Mouse (Mus musculus) midbrain, embryonic 14.5 days (tissue): Measurements from ENCODE around the gene Orc1. TPM values are rescaled to one million over a fixed set of nuclear protein-coding genes. Genes with fewer than 3 reads are reported as not detected.

Experiments
- ATAC-seq: fragments of 200-750 bp; cut with Nextera tagmentation; 2 replicates; pipeline ENCODE4 v1.8.0; 2017; ENCODE audit warnings: moderate number of reproducible peaks, moderate library complexity; ENCODE audit not compliant: low FRiP score, low TSS enrichment
- DNase-seq: peaks from one replicate; pipeline ENCODE4 v3.0.0-alpha.2; 2015
- H3K27ac ChIP-seq: fragments of 300-500 bp; sonication (generic); replicated peaks from 2 replicates; pipeline ENCODE4 v1.5.1; 2014; ENCODE audit warnings: mild to moderate bottlenecking, low read depth, low read length, moderate library complexity
- H3K27me3 ChIP-seq: fragments of 300-500 bp; sonication (generic); 2 replicates; pipeline ENCODE4 v1.6.1; 2014; ENCODE audit warnings: low read length, control low read depth, mixed read lengths; ENCODE audit not compliant: control insufficient read depth, insufficient read depth
- H3K36me3 ChIP-seq: fragments of 300-500 bp; sonication (generic); 2 replicates; pipeline ENCODE4 v1.6.1; 2014; ENCODE audit warnings: low read length, control low read depth; ENCODE audit not compliant: control insufficient read depth, insufficient read depth
- H3K4me1 ChIP-seq: fragments of 300-500 bp; sonication (generic); 2 replicates; pipeline ENCODE4 v1.6.1; 2014; ENCODE audit warnings: mild to moderate bottlenecking, antibody characterized with exemption, low read length, control low read depth; ENCODE audit not compliant: control insufficient read depth, insufficient read depth
- H3K4me2 ChIP-seq: fragments of 300-500 bp; sonication (generic); 2 replicates; pipeline ENCODE4 v1.6.1; 2014; ENCODE audit warnings: mild to moderate bottlenecking, low read length, moderate library complexity
- H3K4me3 ChIP-seq: fragments of 300-500 bp; sonication (generic); replicated peaks from 2 replicates; pipeline ENCODE4 v1.5.1; 2014; ENCODE audit warnings: low read depth, low read length
- H3K9ac ChIP-seq: fragments of 300-500 bp; sonication (generic); replicated peaks from 2 replicates; pipeline ENCODE4 v1.6.1; 2014; ENCODE audit warnings: mild to moderate bottlenecking, low read length, moderate library complexity
- H3K9me3 ChIP-seq: fragments of 300-500 bp; sonication (generic); 2 replicates; pipeline ENCODE4 v1.6.1; 2016; ENCODE audit warnings: low read length, control low read depth, mixed read lengths; ENCODE audit not compliant: control insufficient read depth
- whole genome bisulfite sequencing: fragments of 180-500 bp; shearing (Covaris S2); extraction: QIAGEN DNeasy Blood & Tissue Kit; methylation state at CpG from one replicate; pipeline ENCODE4 v1.1.7; 2014; 5-methylcytosine and 5-hydroxymethylcytosine counted together
- polyA plus RNA-seq: library from polyadenylated mRNA; unstranded; fragments of >200 nt; fragmentation: Nextera tagmentation; extraction: Ambion mirVana; gene quantifications from 2 replicates; pipeline ENCODE4 v1.2.1, GENCODE M21; 2014

The Orc1 gene
- polyA plus RNA-seq, 1 experiment from 2014 or later, result 2.1 TPM

DNA sequence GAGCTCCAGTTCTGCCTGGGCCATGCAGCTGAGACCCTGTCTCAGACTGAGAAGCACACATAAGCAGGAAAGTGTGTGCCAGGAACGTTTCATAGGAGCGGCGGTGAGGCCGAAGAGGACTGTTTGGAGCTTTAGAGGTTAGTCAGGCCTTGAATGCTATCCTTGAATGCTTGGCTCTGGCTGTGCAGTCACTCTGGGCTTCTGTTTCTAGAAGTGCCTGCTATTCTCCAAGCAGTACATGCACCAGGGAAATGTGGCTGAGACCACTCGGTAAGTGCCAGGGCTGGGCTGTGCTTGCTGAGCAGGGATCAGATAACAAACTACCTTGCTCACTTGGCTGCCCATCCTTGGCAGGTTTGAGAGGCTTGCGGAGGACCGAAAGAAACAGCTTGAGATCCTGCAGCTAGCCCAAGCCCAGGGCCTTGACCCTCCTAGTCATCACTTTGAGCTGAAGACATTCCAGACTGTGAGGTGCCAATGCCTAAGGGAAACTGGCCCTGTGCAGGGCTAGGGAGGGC, 50.2 kb downstream of the Orc1 start:
- no peak overlapping the region for H3K4me2 ChIP-seq
- peaks cover 92% of the 10 kb centered on the region for H3K36me3 ChIP-seq
- WGBS, result 93% methylated on average over 7 of the region's 7 CpGs
- no peaks in the 10 kb centered on the region for H3K27me3 ChIP-seq
- no peak overlapping the region for H3K27ac ChIP-seq
- H3K9me3 ChIP-seq, result no peaks in the 10 kb centered on the region
- ATAC-seq, result no peak
- no peak overlapping the region for H3K9ac ChIP-seq
- H3K4me3 ChIP-seq, result no peak overlapping the region
- DNase-seq, result no peak
- no peaks in the 10 kb centered on the region for H3K4me1 ChIP-seq

DNA sequence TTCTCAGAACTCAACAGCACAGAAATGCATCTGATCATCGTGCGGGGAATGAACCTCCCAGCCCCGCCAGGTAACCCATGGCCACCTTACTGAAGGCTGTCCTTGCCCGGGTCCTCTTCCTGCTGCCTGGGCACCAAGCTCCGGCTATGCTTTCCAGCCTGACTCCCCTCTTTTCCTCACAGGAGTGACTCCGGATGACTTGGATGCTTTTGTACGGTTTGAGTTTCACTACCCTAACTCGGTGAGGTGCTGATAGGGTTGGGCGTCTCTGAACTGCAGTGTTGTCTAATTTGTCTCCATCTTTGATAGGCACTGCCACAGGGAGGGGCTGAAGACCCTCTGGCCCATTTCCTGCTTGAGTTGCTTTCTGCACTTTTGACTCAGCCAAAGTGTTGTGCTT, 50.9 kb downstream of the Orc1 start:
- Histone ChIP-seq H3K4me2 (no peak overlapping the region), H3K27ac (no peak overlapping the region), H3K36me3 (peaks cover 86% of the 10 kb centered on the region), H3K9me3 (no peaks in the 10 kb centered on the region), H3K4me3 (no peak overlapping the region), H3K27me3 (no peaks in the 10 kb centered on the region), H3K4me1 (no peaks in the 10 kb centered on the region), H3K9ac (no peak overlapping the region)
- DNase-seq (no peak), ATAC-seq (no peak)
- WGBS, result 97% methylated on average over 9 of the region's 9 CpGs

DNA sequence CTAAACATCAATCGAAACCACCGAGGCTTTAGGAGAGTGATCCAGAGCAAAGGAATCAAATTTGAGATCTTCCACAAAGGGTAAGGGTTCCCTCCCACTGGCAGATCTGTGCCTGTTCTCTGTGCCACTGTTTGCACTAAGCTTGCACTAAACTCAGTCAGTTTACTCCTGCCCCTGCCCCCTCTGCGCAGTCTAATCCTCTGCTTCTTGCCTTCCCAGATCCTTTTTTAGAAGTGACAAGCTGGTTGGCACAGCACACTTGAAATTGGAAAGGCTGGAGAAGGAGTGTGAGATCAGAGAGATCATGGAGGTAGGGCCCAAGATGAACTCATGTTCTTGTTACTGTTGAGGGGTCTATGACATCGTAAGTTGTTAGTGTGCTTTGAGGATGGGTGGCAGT, 52.4 kb downstream of the Orc1 start:
- Histone ChIP-seq H3K4me2 (no peak overlapping the region), H3K27me3 (no peaks in the 10 kb centered on the region), H3K4me1 (no peaks in the 10 kb centered on the region), H3K36me3 (peaks cover 80% of the 10 kb centered on the region), H3K9me3 (no peaks in the 10 kb centered on the region), H3K4me3 (no peak overlapping the region), H3K9ac (no peak overlapping the region), H3K27ac (no peak overlapping the region)
- DNase-seq (no peak), ATAC-seq (no peak)
- 94% methylated on average over 4 of the region's 4 CpGs for WGBS

DNA sequence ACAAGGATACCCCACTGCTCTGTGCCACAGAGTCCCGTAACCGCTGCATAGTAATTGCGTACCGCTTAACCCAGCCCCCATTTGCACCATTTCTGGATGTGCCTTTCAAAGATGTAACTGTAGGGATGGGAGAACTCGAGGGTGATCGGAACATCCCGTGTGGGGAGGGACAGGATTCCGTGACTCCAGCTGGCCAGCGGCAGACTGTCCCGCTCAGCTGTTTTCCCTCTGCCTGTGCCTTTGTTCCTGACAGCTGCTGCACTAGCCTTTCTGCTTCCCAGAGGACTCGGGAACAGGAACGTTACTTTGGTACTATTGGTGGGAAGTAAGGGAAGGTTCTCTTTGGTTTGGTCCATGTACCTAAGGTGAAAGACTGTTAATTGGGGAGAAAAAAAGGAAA, 54.5 kb downstream of the Orc1 start:
- Histone ChIP-seq H3K4me2 (no peak overlapping the region), H3K9me3 (no peaks in the 10 kb centered on the region), H3K9ac (no peak overlapping the region), H3K36me3 (peaks cover 75% of the 10 kb centered on the region), H3K4me1 (no peaks in the 10 kb centered on the region), H3K27me3 (no peaks in the 10 kb centered on the region), H3K4me3 (no peak overlapping the region), H3K27ac (0 out of 2 replicates have a peak overlapping the region, but pooled peaks have one; percentile 20)
- ATAC-seq (no peak), DNase-seq (no peak)
- 71% methylated on average over 12 of the region's 12 CpGs for WGBS

DNA sequence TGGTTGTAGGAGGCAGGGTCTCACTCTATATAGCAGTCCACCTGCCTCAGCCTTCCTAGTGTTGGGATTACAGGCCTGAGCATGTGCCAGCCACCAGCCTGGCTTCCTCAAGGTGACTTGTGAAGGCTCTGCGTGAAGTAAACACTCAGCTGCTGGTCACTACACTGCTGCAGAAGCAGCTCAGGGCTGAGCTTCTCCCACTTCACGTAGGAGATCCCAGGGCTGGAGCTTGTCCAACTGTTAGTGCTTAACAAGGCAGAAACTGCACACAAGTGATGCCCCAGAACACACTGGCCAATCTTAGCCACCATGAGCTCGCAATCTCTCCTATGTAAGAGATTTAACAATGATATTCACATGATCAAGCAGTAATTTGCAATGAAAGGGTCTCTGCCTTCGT, 55.5 kb downstream of the Orc1 start:
- no peak for ATAC-seq

DNA sequence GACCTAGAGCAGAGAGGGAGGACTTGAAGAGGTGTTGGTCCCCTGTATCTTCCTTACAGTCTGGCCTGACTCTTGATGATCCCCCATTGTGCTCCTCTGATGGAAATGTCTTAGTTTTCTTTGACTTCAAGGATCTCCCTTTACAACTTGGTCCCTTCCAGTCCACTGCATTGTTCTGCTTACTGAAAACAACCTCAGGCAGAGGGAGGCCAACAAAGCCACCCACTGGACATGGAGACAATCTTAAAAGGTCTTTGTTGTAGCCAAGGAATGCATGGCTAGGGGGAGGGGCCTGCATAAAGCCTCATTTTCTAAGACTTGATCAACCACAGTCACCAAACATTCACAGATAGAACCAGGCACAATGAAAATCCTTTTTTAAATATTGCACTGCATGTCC, 55.9 kb downstream of the Orc1 start:
- H3K27me3 ChIP-seq, result no peaks in the 10 kb centered on the region
- H3K36me3 ChIP-seq, result peaks cover 63% of the 10 kb centered on the region
- no peak for DNase-seq
- no peaks in the 10 kb centered on the region for H3K9me3 ChIP-seq
- H3K4me1 ChIP-seq, result no peaks in the 10 kb centered on the region
- ATAC-seq, result no peak
- H3K4me2 ChIP-seq, result no peak overlapping the region
- no peak overlapping the region for H3K9ac ChIP-seq
- no peak overlapping the region for H3K4me3 ChIP-seq
- H3K27ac ChIP-seq, result no peak overlapping the region

More for the DNA sequence above, 55.5 kb downstream of the Orc1 start:
- 62% methylated on average over 4 of the region's 4 CpGs for WGBS
- Histone ChIP-seq H3K27ac (no peak overlapping the region), H3K9ac (no peak overlapping the region), H3K4me1 (no peaks in the 10 kb centered on the region), H3K27me3 (no peaks in the 10 kb centered on the region), H3K36me3 (peaks cover 67% of the 10 kb centered on the region), H3K4me3 (no peak overlapping the region), H3K9me3 (no peaks in the 10 kb centered on the region), H3K4me2 (no peak overlapping the region)
- no peak for DNase-seq

DNA sequence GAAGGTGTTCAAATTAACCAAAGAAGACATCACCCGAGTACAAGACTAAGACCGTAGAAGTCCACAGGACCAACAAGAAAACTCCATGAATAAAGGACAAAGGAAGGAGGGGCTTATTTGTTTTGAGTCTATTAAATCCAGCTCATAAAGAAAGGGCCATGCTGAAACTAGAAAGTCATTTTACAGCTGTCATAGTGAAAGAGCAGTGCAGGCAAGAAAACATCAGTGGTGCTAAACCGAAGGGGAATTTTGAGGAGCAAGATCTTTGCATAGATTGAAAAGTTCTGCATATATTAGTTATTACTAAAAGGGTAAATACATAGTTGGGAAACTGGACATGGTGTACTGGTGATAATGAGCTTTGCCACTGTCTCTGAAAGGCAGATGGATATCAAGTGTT, 58.5 kb downstream of the Orc1 start:
- no peaks in the 10 kb centered on the region for H3K27me3 ChIP-seq
- H3K9me3 ChIP-seq, result no peaks in the 10 kb centered on the region
- ATAC-seq, result no peak
- H3K4me2 ChIP-seq, result no peak overlapping the region
- H3K36me3 ChIP-seq, result peaks cover 51% of the 10 kb centered on the region
- WGBS, result 80% methylated on average over 3 of the region's 3 CpGs
- H3K9ac ChIP-seq, result no peak overlapping the region
- no peak for DNase-seq
- H3K27ac ChIP-seq, result no peak overlapping the region
- no peaks in the 10 kb centered on the region for H3K4me1 ChIP-seq
- no peak overlapping the region for H3K4me3 ChIP-seq

DNA sequence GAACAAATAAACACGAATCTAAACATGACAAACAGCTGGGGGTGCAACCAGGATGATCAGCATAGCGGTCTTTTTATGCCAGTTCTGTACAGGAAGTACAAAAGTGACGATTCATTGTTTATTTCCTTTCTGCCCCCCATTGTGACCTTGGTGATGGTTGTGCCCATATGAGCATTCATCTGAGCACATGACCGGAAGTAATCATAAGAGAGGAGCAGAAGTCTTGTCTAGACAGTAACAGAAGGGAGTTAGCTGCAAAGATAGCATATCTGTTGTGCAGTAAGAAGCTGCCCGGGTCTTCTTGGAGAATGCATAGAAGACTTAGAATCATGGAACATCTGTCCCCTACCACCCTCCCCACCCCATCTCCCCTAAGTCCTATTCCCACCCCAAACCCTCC, 59.5 kb downstream of the Orc1 start:
- 88% methylated on average over 5 of the region's 5 CpGs for WGBS
- no peak for ATAC-seq
- H3K27me3 ChIP-seq, result no peaks in the 10 kb centered on the region
- no peaks in the 10 kb centered on the region for H3K9me3 ChIP-seq
- H3K9ac ChIP-seq, result no peak overlapping the region
- H3K4me3 ChIP-seq, result no peak overlapping the region
- H3K36me3 ChIP-seq, result peaks cover 49% of the 10 kb centered on the region
- no peak overlapping the region for H3K4me2 ChIP-seq
- H3K27ac ChIP-seq, result no peak overlapping the region
- H3K4me1 ChIP-seq, result no peaks in the 10 kb centered on the region
- DNase-seq, result no peak

DNA sequence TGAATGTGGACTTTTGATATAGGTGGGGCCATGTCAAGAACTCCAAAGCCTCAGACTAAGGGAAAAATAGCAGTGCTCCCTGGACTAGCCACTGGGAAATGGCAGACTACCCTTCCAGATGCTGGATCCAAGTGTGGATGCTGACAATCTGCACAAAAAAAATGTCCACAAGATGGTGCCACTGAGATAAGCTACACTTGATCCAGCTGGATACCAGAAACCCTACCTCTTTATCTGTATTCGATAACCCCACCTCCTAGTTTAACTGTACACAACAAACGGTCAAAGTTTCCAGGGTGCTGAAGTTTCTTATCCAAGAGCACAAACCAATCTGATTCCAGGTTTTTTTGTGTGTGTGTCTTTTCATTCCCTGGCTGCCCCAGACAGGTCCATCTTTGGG, 85.2 kb downstream of the Orc1 start:
- no peak for ATAC-seq
- H3K9me3 ChIP-seq, result no peaks in the 10 kb centered on the region
- 85% methylated on average over 2 of the region's 2 CpGs for WGBS
- H3K4me3 ChIP-seq, result no peak overlapping the region
- H3K27me3 ChIP-seq, result no peaks in the 10 kb centered on the region
- no peak overlapping the region for H3K9ac ChIP-seq
- H3K4me2 ChIP-seq, result no peak overlapping the region
- H3K36me3 ChIP-seq, result peaks cover 12% of the 10 kb centered on the region
- no peak overlapping the region for H3K27ac ChIP-seq
- peak; percentile 67 for DNase-seq
- no peaks in the 10 kb centered on the region for H3K4me1 ChIP-seq
